8 mouse cellular contexts compared by ENCODE assay signal in genomic region chr8:105259721-105260320, GRCm38 (mm10). TPM values are rescaled to one million over a fixed set of nuclear protein-coding genes. Genes with fewer than 3 reads are reported as not detected.
DNase-seq lines count a peak whose midpoint lies in the region; ATAC-seq and TF ChIP-seq lines count a peak whose summit lies in the region.

No protein-coding gene starts in this region.

- H3K4me3 ChIP-seq in G1E (ENCODE audit: low read depth, low read length): peak overlapping the region; percentile 44; the same call in 1 of the 2 replicates
- H3K4me3 ChIP-seq in forebrain, embryonic 13.5 days: peak overlapping the region; percentile 41

- H3K4me2 ChIP-seq in forebrain, embryonic 13.5 days: peak overlapping the region; percentile 79

- DNase-seq in G1E (ENCODE audit: low spot score): peak; percentile 32
- peak; percentile 65 for DNase-seq in cerebellum, adult 11-12 months
- DNase-seq in layer of hippocampus, postnatal 36 days: peak; percentile 64 to 70
- peak; percentile 86 to 87 for DNase-seq in lung, postnatal 4 days
- DNase-seq in retina, postnatal 7 days (ENCODE audit: low read depth, low spot score): peak; percentile 70
- DNase-seq in thymus, postnatal 4 days: peak; percentile 91

- H3K27me3 ChIP-seq in G1E (ENCODE audit: insufficient read depth, low read length): no peaks in the 10 kb centered on the region
- peaks cover 93% of the 10 kb centered on the region for H3K27me3 ChIP-seq in forebrain, embryonic 13.5 days

- peak overlapping the region; percentile 64 for H3K9ac ChIP-seq in forebrain, embryonic 13.5 days

- 4% methylated on average over 30 of the region's 30 CpGs for WGBS in forebrain, embryonic 13.5 days

- H3K9me3 ChIP-seq in G1E (replicated peaks): peaks cover 4% of the 10 kb centered on the region
- no peaks in the 10 kb centered on the region for H3K9me3 ChIP-seq in forebrain, embryonic 13.5 days (replicated peaks)

- TF ChIP-seq CTCF in G1E (IDR thresholded peaks at IDR 0.05; ENCODE audit: low read depth, low read length): peak; percentile 83

- H3K4me1 ChIP-seq in G1E (ENCODE audit: insufficient read depth, low read depth, low read length): peaks cover 60% of the 10 kb centered on the region
- peaks cover 28% of the 10 kb centered on the region for H3K4me1 ChIP-seq in forebrain, embryonic 13.5 days

- ATAC-seq in G1E (ENCODE audit: extremely low read depth, insufficient number of reproducible peaks, low FRiP score, poor library complexity, severe bottlenecking): no peak
- ATAC-seq in forebrain, embryonic 13.5 days: peak; percentile 51
- ATAC-seq in hematopoietic stem cell, adult 5-6 weeks (replicated peaks in 1 of 2; ENCODE audit: insufficient read depth in 1 of 2, low FRiP score in 2 of 2, low TSS enrichment in 1 of 2, low read depth in 1 of 2, poor library complexity in 2 of 2, severe bottlenecking in 2 of 2): peak; percentile 58 to 60

- H3K36me3 ChIP-seq in G1E (replicated peaks): peaks cover 50% of the 10 kb centered on the region
- H3K36me3 ChIP-seq in forebrain, embryonic 13.5 days (ENCODE audit: poor library complexity, severe bottlenecking): no peaks in the 10 kb centered on the region

- no peak overlapping the region for H3K27ac ChIP-seq in forebrain, embryonic 13.5 days

RNA-seq across cellular contexts. Expression of gene Tradd, which starts 4.6 kb away (rescaled TPM):
- total RNA-seq in G1E (2014; fragmentation: Nextera tagmentation): 12.5 and 14.2 TPM in 2 replicates
- total RNA-seq in G1E (2017): 20.8 and 23.4 TPM in 2 replicates
- polyA plus RNA-seq in G1E (2012): 27.9 and 30.0 TPM in 2 replicates
- polyA plus RNA-seq in forebrain, embryonic 13.5 days (2015; fragmentation: Nextera tagmentation; extraction: Ambion mirVana): 13.2 and 13.3 TPM in 2 replicates
- total RNA-seq in hematopoietic stem cell, adult 5-6 weeks (2017): 17.6 and 20.2 TPM in 2 replicates
- 1 to 10 TPM; 8.2 to 9.0 TPM for total RNA-seq in layer of hippocampus, postnatal 36 days (2021)

RNA-seq across cellular contexts. Expression of gene Fbxl8, which starts 4.6 kb away (rescaled TPM):
- total RNA-seq in G1E (2014; fragmentation: Nextera tagmentation) (6.8 and 8.0 TPM in 2 replicates), G1E (2017) (6.0 and 6.9 TPM in 2 replicates)
- polyA plus RNA-seq in G1E (2012): 8.9 and 9.6 TPM in 2 replicates
- polyA plus RNA-seq in forebrain, embryonic 13.5 days (2015; fragmentation: Nextera tagmentation; extraction: Ambion mirVana): 0.44 and 0.58 TPM in 2 replicates
- 4.1 and 4.9 TPM in 2 replicates for total RNA-seq in hematopoietic stem cell, adult 5-6 weeks (2017)
- total RNA-seq in layer of hippocampus, postnatal 36 days (2021): 1 to 10 TPM; 1.0 TPM

RNA-seq across cellular contexts. Expression of gene B3gnt9, which starts 4.9 kb away (rescaled TPM):
- total RNA-seq in G1E (2014; fragmentation: Nextera tagmentation) (4.8 and 5.9 TPM in 2 replicates), G1E (2017) (6.2 and 7.4 TPM in 2 replicates)
- polyA plus RNA-seq in G1E (2012): 4.4 and 7.0 TPM in 2 replicates
- 1.3 and 2.4 TPM in 2 replicates for polyA plus RNA-seq in forebrain, embryonic 13.5 days (2015; fragmentation: Nextera tagmentation; extraction: Ambion mirVana)
- total RNA-seq in hematopoietic stem cell, adult 5-6 weeks (2017): 0.50 TPM in 1 of 2 replicates, not detected in the other
- total RNA-seq in layer of hippocampus, postnatal 36 days (2021): 1 to 10 TPM; 2.2 to 2.6 TPM

RNA-seq across cellular contexts. Expression of gene Hsf4, which starts 9.8 kb away (rescaled TPM):
- total RNA-seq in G1E (2014; fragmentation: Nextera tagmentation) (0.49 and 0.68 TPM in 2 replicates), G1E (2017) (0.70 and 0.93 TPM in 2 replicates)
- 0.33 and 0.39 TPM in 2 replicates for polyA plus RNA-seq in G1E (2012)
- 0.10 and 0.13 TPM in 2 replicates for polyA plus RNA-seq in forebrain, embryonic 13.5 days (2015; fragmentation: Nextera tagmentation; extraction: Ambion mirVana)
- 0.19 TPM in 1 of 2 replicates, not detected in the other for total RNA-seq in hematopoietic stem cell, adult 5-6 weeks (2017)
- total RNA-seq in layer of hippocampus, postnatal 36 days (2021): 1 to 10 TPM; 4.9 to 7.0 TPM

RNA-seq across cellular contexts. Expression of gene Nol3, which starts 16.1 kb away (rescaled TPM):
- 0.39 and 0.60 TPM in 2 replicates for total RNA-seq in G1E (2014; fragmentation: Nextera tagmentation)
- total RNA-seq in G1E (2017): 0.41 and 0.49 TPM in 2 replicates
- polyA plus RNA-seq in G1E (2012): 0.60 and 0.77 TPM in 2 replicates
- polyA plus RNA-seq in forebrain, embryonic 13.5 days (2015; fragmentation: Nextera tagmentation; extraction: Ambion mirVana): 2.4 and 3.0 TPM in 2 replicates
- 0.30 and 0.31 TPM in 2 replicates for total RNA-seq in hematopoietic stem cell, adult 5-6 weeks (2017)
- 1 to 10 TPM; 6.9 to 9.1 TPM for total RNA-seq in layer of hippocampus, postnatal 36 days (2021)

Comparison
In these comparisons a context has a peak if more than half of its experiments do, and no peak if none do; other contexts are left out.
1. DNase-seq: peak in every context shown above with its lines; median percentile 91 in thymus, postnatal 4 days; 86 in lung, postnatal 4 days; 70 in retina, postnatal 7 days; 67 in layer of hippocampus, postnatal 36 days; 65 in cerebellum, adult 11-12 months; 32 in G1E.